Mouse (Mus musculus) layer of hippocampus, adult 2 months (tissue): Measurements from ENCODE around the gene Ntpcr. TPM values are rescaled to one million over a fixed set of nuclear protein-coding genes. Genes with fewer than 3 reads are reported as not detected.

Source experiments
- DNase-seq, 2 experiments: peaks; one replicate each; pipeline ENCODE4 v3.0.0; 2022; ENCODE audit warnings: low spot score in 2 of 2
- H3K27ac ChIP-seq: fragments of 200-600 bp; 2 replicates; pipeline ENCODE4 v1.8.1; 2022
- H3K4me3 ChIP-seq: fragments of 200-600 bp; 2 replicates; pipeline ENCODE4 v1.8.1; 2022; ENCODE audit warnings: mild to moderate bottlenecking
- CTCF ChIP-seq: fragments of 200-600 bp; conservative IDR thresholded peaks from 2 replicates; pipeline ENCODE4 v1.8.1; 2022; ENCODE audit warnings: antibody characterized with exemption, mild to moderate bottlenecking, moderate library complexity
- total RNA-seq, 2 experiments: library from RNA; stranded (reverse); gene quantifications; 2 replicates each; pipeline ENCODE4 v1.2.3; 2021

Ntpcr gene
- total RNA-seq, 2 experiments from 2014 or later = 21.1 to 24.2 TPM

DNA sequence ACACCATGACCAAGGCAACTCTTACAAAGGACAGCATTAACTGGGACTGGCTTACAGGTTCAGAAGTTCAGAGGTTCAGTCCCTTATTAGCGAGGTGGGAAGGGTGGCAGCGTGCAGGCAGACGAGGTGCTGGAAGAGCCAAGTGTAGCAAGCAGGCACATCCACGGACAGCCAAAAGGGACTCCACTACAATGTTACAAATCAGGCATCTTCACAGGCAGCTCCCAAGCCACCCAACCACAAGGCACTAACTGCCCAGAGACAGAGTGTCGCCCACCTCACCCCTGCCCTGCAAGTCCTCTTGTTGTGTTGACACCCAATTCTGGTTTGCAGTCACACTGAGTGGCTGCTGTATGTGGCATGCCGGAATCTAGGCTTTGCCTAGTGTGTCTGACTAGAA, 25.3 kb upstream of the Ntpcr start:
- Histone ChIP-seq H3K4me3 (no peak overlapping the region), H3K27ac (no peak overlapping the region)
- DNase-seq = no peak
- no peak for TF ChIP-seq CTCF

DNA sequence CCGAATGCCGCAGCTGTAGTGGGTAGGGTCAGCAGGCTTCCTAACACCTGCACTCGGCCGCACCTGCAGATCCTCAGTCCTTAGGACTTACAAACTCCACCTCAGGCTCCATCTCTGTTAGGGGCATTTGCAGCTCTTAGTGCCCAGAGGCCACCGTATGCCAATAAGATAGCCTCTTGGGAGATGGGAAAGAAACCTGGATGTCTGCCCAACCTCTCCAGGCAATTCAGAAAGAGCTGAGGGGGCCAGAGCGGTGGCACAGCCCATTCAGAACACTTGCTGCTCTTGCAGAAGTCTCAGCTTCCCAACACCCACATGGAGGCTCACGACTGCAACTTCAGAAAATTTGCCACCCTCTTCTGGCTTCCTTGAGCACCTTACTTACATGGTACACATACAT, 23.9 kb upstream of the Ntpcr start:
- no peak overlapping the region for H3K27ac ChIP-seq
- H3K4me3 ChIP-seq = no peak overlapping the region
- no peak for TF ChIP-seq CTCF
- no peak for DNase-seq

DNA sequence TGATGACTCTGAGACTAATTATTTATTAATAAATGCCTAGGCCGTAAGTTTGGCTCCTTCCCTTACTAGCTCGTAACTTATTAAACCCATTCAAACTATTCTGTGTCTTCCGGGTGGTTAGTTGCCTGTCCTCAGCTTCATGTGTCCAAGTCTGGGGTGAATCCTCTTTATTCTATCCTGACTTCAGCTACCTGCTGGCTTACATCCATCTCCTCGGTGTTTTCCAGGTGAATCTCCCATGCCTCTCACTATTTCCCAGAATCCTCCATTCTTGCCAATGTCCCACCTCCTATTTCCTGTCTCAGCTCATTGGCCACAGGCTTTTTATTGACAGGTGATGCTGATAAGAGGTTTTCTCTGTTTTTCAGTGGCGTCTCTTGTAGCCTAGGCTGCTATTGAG, 20.6 kb upstream of the Ntpcr start:
- no peak for DNase-seq
- TF ChIP-seq CTCF = no peak
- H3K27ac ChIP-seq = no peak overlapping the region

DNA sequence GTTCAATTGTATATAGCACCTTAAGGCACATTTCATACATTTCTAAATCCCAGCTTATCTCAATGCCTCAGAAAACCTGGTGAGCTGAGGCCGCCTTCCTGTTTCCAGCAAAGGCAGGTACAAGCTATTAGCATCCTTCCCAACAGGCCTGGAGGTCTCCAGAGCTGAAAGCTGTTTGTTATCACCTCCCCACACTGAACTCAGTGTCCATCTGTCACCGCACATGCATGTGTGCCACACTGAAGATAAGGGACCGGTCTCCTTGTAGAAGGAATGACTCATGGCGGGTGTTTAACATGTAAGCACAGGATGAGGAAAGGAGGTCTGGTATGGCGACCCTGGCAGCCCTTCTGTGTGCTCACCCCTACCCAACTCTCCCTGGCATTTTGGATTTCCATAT, 18.2 kb upstream of the Ntpcr start:
- no peak for DNase-seq
- Histone ChIP-seq H3K27ac (no peak overlapping the region), H3K4me3 (no peak overlapping the region)
- TF ChIP-seq CTCF = no peak

More for the DNA sequence above, 20.6 kb upstream of the Ntpcr start:
- H3K4me3 ChIP-seq = no peak overlapping the region

DNA sequence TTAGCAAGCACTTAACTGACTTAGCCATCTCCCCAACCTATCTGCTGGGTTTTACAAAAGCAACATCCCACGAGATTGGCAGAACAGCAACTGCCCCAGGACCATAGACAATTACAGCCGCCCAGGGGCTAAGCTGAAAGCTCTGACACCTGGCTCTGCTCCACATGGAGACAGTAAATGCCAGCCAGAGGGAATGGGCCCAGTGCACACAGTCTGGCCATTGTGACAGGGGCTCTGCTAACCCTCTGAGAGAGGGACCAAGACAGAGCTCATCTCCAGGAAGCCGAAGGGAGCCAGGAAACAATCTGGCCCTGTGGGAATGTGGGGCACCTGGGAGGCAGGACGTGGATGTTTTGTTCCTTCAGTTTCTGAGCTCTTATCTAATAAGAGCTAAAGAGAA, 13.6 kb upstream of the Ntpcr start:
- Histone ChIP-seq H3K27ac (no peak overlapping the region), H3K4me3 (no peak overlapping the region)
- no peak for TF ChIP-seq CTCF
- no peak for DNase-seq

DNA sequence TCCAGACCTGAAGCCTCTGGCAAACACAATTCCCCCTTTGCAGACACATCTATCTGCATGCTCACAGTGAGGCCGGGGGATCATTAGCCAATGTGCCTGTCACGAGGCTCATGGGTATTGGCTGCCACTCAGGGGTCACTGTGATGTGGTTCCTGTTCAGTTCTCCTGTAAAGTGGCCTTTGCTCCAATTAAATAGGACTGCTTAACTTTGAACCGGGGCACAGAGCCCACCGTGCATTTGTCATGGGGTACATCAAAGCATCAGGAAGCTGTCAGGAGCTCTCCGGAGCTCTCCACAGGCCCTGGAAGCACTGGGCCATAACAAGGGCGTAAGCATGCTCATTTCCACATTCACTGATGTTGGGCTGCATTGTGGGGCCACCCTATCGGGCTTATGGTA, 13.2 kb upstream of the Ntpcr start:
- Histone ChIP-seq H3K4me3 (no peak overlapping the region), H3K27ac (no peak overlapping the region)
- no peak for DNase-seq
- no peak for TF ChIP-seq CTCF

DNA sequence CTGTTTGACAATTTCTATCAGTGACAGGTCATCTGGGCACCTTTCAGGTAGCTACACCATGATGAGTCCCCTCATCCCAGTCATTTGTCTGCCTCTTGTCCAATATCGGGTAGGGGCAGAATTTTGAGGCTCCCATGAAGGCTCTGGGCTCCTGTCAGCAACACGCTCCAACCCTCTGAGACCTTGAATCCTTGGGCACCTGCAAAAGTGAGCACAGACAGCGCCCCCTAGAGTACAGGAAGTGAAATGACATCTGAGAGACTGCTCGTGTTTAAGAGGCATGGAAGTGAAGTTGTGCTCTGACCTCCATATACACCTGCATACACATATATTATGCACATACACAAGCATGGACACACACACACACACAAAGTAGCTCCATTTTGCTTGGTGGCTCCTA, 10.8 kb upstream of the Ntpcr start:
- peak; percentile 71 for TF ChIP-seq CTCF
- H3K27ac ChIP-seq = no peak overlapping the region
- DNase-seq = no peak
- H3K4me3 ChIP-seq = no peak overlapping the region

DNA sequence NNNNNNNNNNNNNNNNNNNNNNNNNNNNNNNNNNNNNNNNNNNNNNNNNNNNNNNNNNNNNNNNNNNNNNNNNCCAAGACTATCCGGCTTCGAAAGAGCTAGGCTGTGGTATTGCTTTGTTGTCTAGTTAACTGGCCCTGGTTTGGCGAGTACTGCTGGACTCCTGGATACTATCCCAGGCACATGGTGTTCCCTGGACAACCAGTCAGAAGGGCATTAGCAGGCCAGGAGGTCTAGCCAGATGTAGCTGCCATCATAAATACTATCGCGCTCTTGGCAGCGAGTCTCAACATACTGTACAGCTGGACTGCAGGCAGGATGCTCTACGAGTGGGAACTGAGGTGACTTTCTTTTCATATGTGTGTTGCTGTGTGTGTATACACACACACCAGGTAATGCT, 7.1 kb upstream of the Ntpcr start:
- Histone ChIP-seq H3K4me3 (no peak overlapping the region), H3K27ac (no peak overlapping the region)
- TF ChIP-seq CTCF = no peak
- no peak for DNase-seq

DNA sequence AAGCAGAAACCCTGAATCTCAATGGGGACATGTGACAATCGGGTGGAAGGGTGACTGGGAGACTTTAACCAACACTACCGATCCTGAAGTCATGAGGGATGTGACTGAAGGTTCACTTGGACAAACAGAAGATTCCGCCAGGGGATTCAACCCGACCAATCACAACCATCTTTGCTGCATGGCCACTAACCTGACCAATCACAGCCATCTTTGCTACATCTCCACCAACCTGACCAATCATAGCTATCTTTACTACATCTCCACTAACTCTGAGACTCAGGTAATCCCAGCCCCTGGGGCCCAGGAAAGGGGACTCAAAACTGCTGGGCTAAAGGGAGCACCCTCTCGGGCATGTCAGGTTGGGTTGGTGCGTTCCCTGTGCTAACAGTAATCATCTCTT, 6.3 kb upstream of the Ntpcr start:
- DNase-seq = no peak
- no peak overlapping the region for H3K27ac ChIP-seq
- no peak overlapping the region for H3K4me3 ChIP-seq
- TF ChIP-seq CTCF = no peak

DNA sequence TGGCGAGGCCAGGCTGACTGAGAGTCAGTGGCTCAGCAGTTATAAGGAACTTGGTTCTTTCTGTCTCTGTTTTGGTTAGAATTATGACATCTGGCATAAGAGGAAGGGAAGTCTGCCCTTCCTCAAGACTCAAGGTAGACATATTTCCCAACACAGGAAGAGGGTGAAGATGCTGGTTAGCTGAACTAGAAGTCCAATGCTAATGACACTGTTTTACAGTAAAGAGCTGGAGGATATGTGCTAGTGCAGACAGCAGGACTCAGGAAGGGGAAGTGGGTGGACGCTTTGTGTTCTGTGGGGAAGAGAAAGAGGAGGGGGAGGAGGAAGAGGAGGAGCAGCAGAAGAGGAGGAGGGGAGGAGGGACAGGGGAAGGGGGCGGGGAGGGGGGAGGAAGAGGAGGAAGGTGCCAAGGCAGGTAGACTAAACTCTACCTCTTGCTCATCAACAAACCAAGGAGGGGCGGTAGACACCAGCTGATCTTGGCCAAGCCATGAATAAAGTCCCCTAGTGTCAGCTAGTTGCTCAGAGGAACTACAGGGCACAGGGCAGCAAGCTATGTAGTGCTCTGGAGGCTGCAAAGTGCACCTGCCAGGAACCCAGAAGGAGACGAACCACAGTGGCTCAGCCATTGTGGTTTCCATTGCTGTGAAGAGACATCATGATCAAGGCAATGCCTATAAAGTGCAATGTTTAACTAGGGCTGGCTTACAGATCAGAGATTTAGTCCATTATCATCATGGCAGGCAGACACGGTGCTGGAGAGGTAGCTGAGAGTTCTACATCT, 4.5 kb upstream of the Ntpcr start:
- no peak overlapping the region for H3K27ac ChIP-seq
- no peak overlapping the region for H3K4me3 ChIP-seq
- DNase-seq = no peak
- no peak for TF ChIP-seq CTCF

DNA sequence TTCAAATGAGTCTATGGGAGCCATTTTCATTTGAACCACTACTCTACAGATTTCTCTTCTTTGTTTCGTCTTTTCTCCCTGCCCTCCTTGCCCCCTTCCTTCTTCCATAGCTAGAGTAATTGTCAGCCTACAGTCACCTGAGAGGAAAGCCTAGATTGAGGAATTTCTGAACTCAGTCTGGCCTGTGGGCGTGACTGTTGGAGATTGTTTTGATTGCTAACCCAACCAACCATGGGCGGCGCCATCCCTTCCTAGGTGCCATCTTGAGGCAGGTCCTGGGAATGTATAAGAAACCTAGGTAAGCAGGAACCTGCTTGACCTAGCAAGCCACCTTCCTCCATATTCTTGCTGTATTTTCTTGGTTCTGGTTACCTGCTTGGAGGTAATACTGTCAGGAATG, 3.6 kb upstream of the Ntpcr start:
- H3K4me3 ChIP-seq = no peak overlapping the region
- TF ChIP-seq CTCF = no peak
- DNase-seq = no peak
- no peak overlapping the region for H3K27ac ChIP-seq

DNA sequence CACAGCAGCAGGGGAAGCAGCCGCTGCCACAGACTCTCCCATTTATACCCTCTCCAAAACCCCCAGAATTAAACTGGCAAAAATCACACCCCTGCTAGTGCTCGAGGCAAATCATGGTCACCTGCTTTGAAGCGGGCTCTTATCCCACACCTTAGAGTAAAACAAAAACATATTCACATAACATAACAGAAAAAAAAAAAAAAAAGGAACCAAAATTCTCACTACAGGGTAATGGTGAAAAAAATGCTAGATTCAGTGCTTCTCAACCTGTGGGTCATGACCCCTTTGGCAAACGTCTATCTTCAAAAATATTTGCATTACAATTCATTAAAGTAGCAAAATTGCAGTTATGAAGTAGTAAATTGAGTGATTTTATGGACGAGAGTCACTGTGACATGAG, 2.8 kb upstream of the Ntpcr start:
- Histone ChIP-seq H3K27ac (no peak overlapping the region), H3K4me3 (no peak overlapping the region)
- TF ChIP-seq CTCF = no peak
- DNase-seq = no peak

DNA sequence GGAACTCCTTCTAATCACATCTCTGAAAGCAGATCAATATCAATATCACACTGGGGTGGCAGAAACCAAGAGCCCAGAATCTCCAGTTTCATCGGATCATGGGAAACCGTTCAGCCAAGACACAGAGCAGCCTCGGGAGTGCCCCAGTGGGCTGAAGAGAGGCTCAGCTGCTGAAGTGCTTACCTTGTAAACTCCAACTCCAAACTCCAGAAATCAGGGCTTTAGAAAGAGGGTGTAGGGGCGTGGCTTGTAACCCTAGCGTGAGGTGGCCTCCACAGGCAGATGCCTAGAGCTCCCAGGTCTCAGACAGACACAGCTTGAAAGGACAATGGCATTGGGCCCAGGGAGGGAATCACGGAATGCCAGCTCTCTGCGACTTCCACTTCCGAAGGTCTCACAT, 2.0 kb upstream of the Ntpcr start:
- TF ChIP-seq CTCF = no peak
- Histone ChIP-seq H3K4me3 (no peak overlapping the region), H3K27ac (no peak overlapping the region)
- DNase-seq = no peak
